Mouse (Mus musculus) heart, embryonic 13.5 days (tissue): Measurements from ENCODE around the gene Slc25a10. TPM values are rescaled to one million over a fixed set of nuclear protein-coding genes. Genes with fewer than 3 reads are reported as not detected.
A peak's percentile ranks its signal among the peaks of the same experiment; 100 is the strongest.

Experiments
- ATAC-seq: fragments of 200-750 bp; cut with Nextera tagmentation; 2 replicates; pipeline ENCODE4 v1.8.0; 2017; ENCODE audit warnings: moderate TSS enrichment; ENCODE audit not compliant: insufficient number of reproducible peaks, low FRiP score, low TSS enrichment; ENCODE audit errors: extremely low read depth
- H3K27ac ChIP-seq: fragments of 300-500 bp; sonication (generic); replicated peaks from 2 replicates; pipeline ENCODE4 v1.5.1; 2015; ENCODE audit warnings: moderate library complexity, mild to moderate bottlenecking, inconsistent platforms
- H3K27me3 ChIP-seq: fragments of 300-500 bp; sonication (generic); replicated peaks from 2 replicates; pipeline ENCODE4 v1.6.1; 2015; ENCODE audit warnings: mild to moderate bottlenecking, inconsistent platforms
- H3K36me3 ChIP-seq: fragments of 300-500 bp; sonication (generic); 2 replicates; pipeline ENCODE4 v1.6.1; 2015; ENCODE audit warnings: mild to moderate bottlenecking, inconsistent platforms
- H3K4me1 ChIP-seq: fragments of 300-500 bp; sonication (generic); 2 replicates; pipeline ENCODE4 v1.6.1; 2015; ENCODE audit warnings: inconsistent platforms
- H3K4me2 ChIP-seq: fragments of 300-500 bp; sonication (generic); 2 replicates; pipeline ENCODE4 v1.6.1; 2015; ENCODE audit warnings: inconsistent platforms, mild to moderate bottlenecking, moderate library complexity
- H3K4me3 ChIP-seq: fragments of 300-500 bp; sonication (generic); 2 replicates; pipeline ENCODE4 v1.5.1; 2015; ENCODE audit warnings: moderate library complexity, mild to moderate bottlenecking, inconsistent platforms
- H3K9ac ChIP-seq: fragments of 300-500 bp; sonication (generic); 2 replicates; pipeline ENCODE4 v1.6.1; 2015; ENCODE audit warnings: inconsistent platforms, mild to moderate bottlenecking, moderate library complexity
- H3K9me3 ChIP-seq: fragments of 300-500 bp; sonication (generic); 2 replicates; pipeline ENCODE4 v1.6.1; 2016; ENCODE audit warnings: inconsistent platforms
- WGBS: fragments of 180-500 bp; shearing (Covaris S2); methylation state at CpG from one replicate; pipeline ENCODE4 v1.1.7; 2015; ENCODE audit warnings: mixed read lengths; 5-methylcytosine and 5-hydroxymethylcytosine counted together
- polyA plus RNA-seq: library from polyadenylated mRNA; unstranded; fragments of >200 nt; fragmentation: Nextera tagmentation; extraction: Ambion mirVana; gene quantifications from 2 replicates; pipeline ENCODE4 v1.2.1, GENCODE M21; 2015

Slc25a10 gene
- polyA plus RNA-seq, 1 experiment from 2014 or later = 42.9 TPM

- H3K27me3 ChIP-seq = no peaks in the 10 kb centered on the region
- H3K27ac ChIP-seq = peak overlapping the region; percentile 80
Observed at GRCm38 (mm10) chr11:120485251-120485650, 6.4 kb upstream of the Slc25a10 start.

GRCm38 (mm10) chr11:120488516-120488915, 3.1 kb upstream of the Slc25a10 start:
- H3K9ac ChIP-seq = no peak overlapping the region; the same call in 1 of the 2 replicates
- H3K4me3 ChIP-seq = no peak overlapping the region
- no peaks in the 10 kb centered on the region for H3K9me3 ChIP-seq
- no peak for ATAC-seq
- H3K4me2 ChIP-seq = no peak overlapping the region
- H3K36me3 ChIP-seq = peaks cover 51% of the 10 kb centered on the region
- H3K4me1 ChIP-seq = peaks cover 50% of the 10 kb centered on the region
- H3K27me3 ChIP-seq = no peaks in the 10 kb centered on the region
- no peak overlapping the region for H3K27ac ChIP-seq
- WGBS = 69% methylated on average over 4 of the region's 4 CpGs

More at GRCm38 (mm10) chr11:120485251-120485650, 6.4 kb upstream of the Slc25a10 start:
- Histone ChIP-seq H3K9me3 (no peaks in the 10 kb centered on the region), H3K4me3 (peak overlapping the region; percentile 83), H3K9ac (peak overlapping the region; percentile 95), H3K4me1 (peaks cover 31% of the 10 kb centered on the region), H3K4me2 (peak overlapping the region; percentile 79), H3K36me3 (peaks cover 82% of the 10 kb centered on the region)
- no peak for ATAC-seq
- 5% methylated on average over 10 of the region's 10 CpGs for WGBS

- H3K27me3 ChIP-seq = no peaks in the 10 kb centered on the region
- 0 out of 2 replicates have a peak, but pooled peaks have one; percentile 18 for ATAC-seq
- H3K9me3 ChIP-seq = no peaks in the 10 kb centered on the region
- H3K9ac ChIP-seq = peak overlapping the region; percentile 8
- no peak overlapping the region for H3K4me3 ChIP-seq
- H3K4me1 ChIP-seq = peaks cover 48% of the 10 kb centered on the region
- WGBS = 60% methylated on average over 4 of the region's 4 CpGs
- peak overlapping the region; percentile 40 for H3K27ac ChIP-seq
- no peak overlapping the region for H3K4me2 ChIP-seq
- peaks cover 50% of the 10 kb centered on the region for H3K36me3 ChIP-seq
Observed at GRCm38 (mm10) chr11:120489054-120489761, 2.4 kb upstream of the Slc25a10 start.

DNA sequence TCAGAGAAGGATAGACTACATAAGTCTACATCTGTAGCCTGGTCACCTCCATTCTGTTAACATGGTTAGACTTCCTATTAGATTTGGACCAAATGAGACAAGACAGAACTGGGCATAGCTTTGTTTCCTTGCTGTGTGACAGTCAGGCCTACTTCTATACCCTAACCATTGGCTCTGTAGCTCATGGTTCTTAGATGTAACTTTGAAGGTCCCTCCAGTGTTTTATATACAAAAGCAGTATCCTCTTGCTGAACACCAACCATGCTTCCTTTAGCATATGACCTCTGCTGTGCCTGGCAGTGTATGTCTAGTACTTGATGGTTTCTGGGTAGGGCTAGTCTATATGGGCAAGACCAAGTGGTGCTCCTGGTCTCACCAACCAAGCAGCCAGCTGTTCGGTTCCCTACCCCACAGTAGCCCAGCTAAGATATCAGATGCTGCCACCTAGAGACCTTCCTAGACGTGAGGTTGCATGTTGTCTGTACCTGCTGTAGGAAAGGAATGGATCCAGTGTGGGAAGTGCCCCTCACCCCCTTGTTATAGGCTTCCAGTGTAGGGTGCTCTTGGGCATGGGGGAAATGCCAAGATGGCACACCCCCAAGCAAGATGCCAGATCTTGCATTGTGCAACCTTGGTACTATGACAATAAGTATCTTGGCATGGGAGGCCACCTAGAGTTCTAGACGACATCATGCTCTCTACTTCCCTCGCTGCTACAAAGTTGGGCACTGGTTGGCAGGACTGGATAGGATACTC, 1.2 kb upstream of the Slc25a10 start:
- Histone ChIP-seq H3K27me3 (no peaks in the 10 kb centered on the region), H3K4me3 (peak overlapping the region; percentile 93; the same call in 1 of the 2 replicates), H3K4me1 (peaks cover 43% of the 10 kb centered on the region), H3K9me3 (no peaks in the 10 kb centered on the region), H3K27ac (0 out of 2 replicates have a peak overlapping the region, but pooled peaks have one; percentile 90), H3K4me2 (peak overlapping the region; percentile 98), H3K36me3 (peaks cover 62% of the 10 kb centered on the region), H3K9ac (no peak overlapping the region; the same call in 1 of the 2 replicates)
- WGBS = 32% methylated on average over 4 of the region's 4 CpGs
- no peak for ATAC-seq

GRCm38 (mm10) chr11:120492024-120492877, 611 bp downstream of the Slc25a10 start:
- ATAC-seq = peak; percentile 34
- Histone ChIP-seq H3K27ac (peak overlapping the region; percentile 90), H3K9ac (peak overlapping the region; percentile 92), H3K4me1 (peaks cover 36% of the 10 kb centered on the region), H3K27me3 (no peaks in the 10 kb centered on the region), H3K4me3 (peak overlapping the region; percentile 93), H3K4me2 (peak overlapping the region; percentile 98), H3K36me3 (peaks cover 62% of the 10 kb centered on the region), H3K9me3 (no peaks in the 10 kb centered on the region)
- under 1% methylated on average over 42 of the region's 48 CpGs for WGBS

GRCm38 (mm10) chr11:120492878-120493203, 1.2 kb downstream of the Slc25a10 start:
- H3K4me2 ChIP-seq = peak overlapping the region; percentile 98
- H3K36me3 ChIP-seq = peaks cover 62% of the 10 kb centered on the region
- peak overlapping the region; percentile 92 for H3K9ac ChIP-seq
- 29% methylated on average over 3 of the region's 3 CpGs for WGBS
- peak overlapping the region; percentile 93 for H3K4me3 ChIP-seq
- H3K4me1 ChIP-seq = peaks cover 36% of the 10 kb centered on the region
- no peak for ATAC-seq
- no peaks in the 10 kb centered on the region for H3K27me3 ChIP-seq
- no peaks in the 10 kb centered on the region for H3K9me3 ChIP-seq
- peak overlapping the region; percentile 90 for H3K27ac ChIP-seq

DNA sequence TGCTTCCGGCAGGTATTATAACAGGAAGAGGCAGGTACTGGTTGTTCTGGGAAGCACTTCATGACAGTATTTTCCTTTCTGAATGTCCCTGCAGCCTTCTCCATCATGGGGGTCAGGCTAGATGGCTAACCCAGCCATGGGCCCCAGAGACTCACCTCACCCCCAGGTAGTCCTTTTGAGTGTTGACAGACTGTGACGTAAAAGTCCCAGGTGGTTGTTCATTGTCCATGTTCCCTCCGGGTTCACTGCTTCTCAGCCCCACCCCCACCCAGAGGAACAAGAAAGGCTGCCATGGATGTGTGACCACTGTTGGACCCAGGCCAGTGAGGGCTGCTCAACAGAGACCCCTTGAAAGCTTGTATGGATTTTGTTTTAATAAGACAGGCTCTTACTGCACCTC, 1.7 kb downstream of the Slc25a10 start:
- no peaks in the 10 kb centered on the region for H3K27me3 ChIP-seq
- H3K4me1 ChIP-seq = peaks cover 36% of the 10 kb centered on the region
- WGBS = 56% methylated on average over 3 of the region's 3 CpGs
- peak overlapping the region; percentile 93 for H3K4me3 ChIP-seq
- peak overlapping the region; percentile 98 for H3K4me2 ChIP-seq
- H3K9me3 ChIP-seq = no peaks in the 10 kb centered on the region
- peak overlapping the region; percentile 92 for H3K9ac ChIP-seq
- peak overlapping the region; percentile 90; the same call in 1 of the 2 replicates for H3K27ac ChIP-seq
- no peak for ATAC-seq
- H3K36me3 ChIP-seq = peaks cover 62% of the 10 kb centered on the region

GRCm38 (mm10) chr11:120493911-120494310, 2.3 kb downstream of the Slc25a10 start:
- ATAC-seq = no peak
- 72% methylated on average over 3 of the region's 3 CpGs for WGBS

GRCm38 (mm10) chr11:120497436-120497835, 5.8 kb downstream of the Slc25a10 start:
- 81% methylated on average over 3 of the region's 3 CpGs for WGBS
- no peaks in the 10 kb centered on the region for H3K9me3 ChIP-seq
- H3K4me2 ChIP-seq = no peak overlapping the region
- no peak overlapping the region for H3K4me3 ChIP-seq
- H3K36me3 ChIP-seq = peaks cover 52% of the 10 kb centered on the region
- no peaks in the 10 kb centered on the region for H3K27me3 ChIP-seq
- no peak overlapping the region for H3K9ac ChIP-seq
- no peak overlapping the region for H3K27ac ChIP-seq
- H3K4me1 ChIP-seq = peaks cover 23% of the 10 kb centered on the region
- ATAC-seq = no peak

More at GRCm38 (mm10) chr11:120493911-120494310, 2.3 kb downstream of the Slc25a10 start:
- Histone ChIP-seq H3K36me3 (peaks cover 62% of the 10 kb centered on the region), H3K9ac (0 out of 2 replicates have a peak overlapping the region, but pooled peaks have one; percentile 40), H3K27ac (no peak overlapping the region), H3K4me2 (no peak overlapping the region), H3K27me3 (no peaks in the 10 kb centered on the region), H3K9me3 (no peaks in the 10 kb centered on the region), H3K4me3 (no peak overlapping the region), H3K4me1 (peaks cover 36% of the 10 kb centered on the region)

- Histone ChIP-seq H3K27ac (no peak overlapping the region), H3K36me3 (peaks cover 52% of the 10 kb centered on the region), H3K9ac (no peak overlapping the region), H3K4me2 (no peak overlapping the region), H3K27me3 (no peaks in the 10 kb centered on the region), H3K9me3 (no peaks in the 10 kb centered on the region), H3K4me3 (no peak overlapping the region), H3K4me1 (peaks cover 15% of the 10 kb centered on the region)
- no peak for ATAC-seq
- WGBS = 94% methylated on average over 12 of the region's 12 CpGs
Observed at GRCm38 (mm10) chr11:120498226-120498625, 6.6 kb downstream of the Slc25a10 start.

GRCm38 (mm10) chr11:120498891-120499290, 7.3 kb downstream of the Slc25a10 start:
- H3K4me2 ChIP-seq = no peak overlapping the region
- WGBS = 87% methylated on average over 5 of the region's 5 CpGs
- H3K9me3 ChIP-seq = no peaks in the 10 kb centered on the region
- no peaks in the 10 kb centered on the region for H3K27me3 ChIP-seq
- H3K4me1 ChIP-seq = peaks cover 8% of the 10 kb centered on the region
- peaks cover 52% of the 10 kb centered on the region for H3K36me3 ChIP-seq
- no peak overlapping the region for H3K4me3 ChIP-seq
- H3K27ac ChIP-seq = no peak overlapping the region
- ATAC-seq = no peak
- H3K9ac ChIP-seq = no peak overlapping the region
